Mouse (Mus musculus) A20 (cell line): ENCODE data around the gene Baz1b.
"Not testable (repeated sequence)": the region's sequence is repeated elsewhere in the genome, so short reads cannot be mapped to it uniquely, and the experiment has no call there.

ENCODE experiments used
- DNase-seq: peaks from one replicate; pipeline ENCODE4 v3.0.0-alpha.2; 2011; ENCODE audit warnings: low read depth, low spot score

The Baz1b gene

DNA sequence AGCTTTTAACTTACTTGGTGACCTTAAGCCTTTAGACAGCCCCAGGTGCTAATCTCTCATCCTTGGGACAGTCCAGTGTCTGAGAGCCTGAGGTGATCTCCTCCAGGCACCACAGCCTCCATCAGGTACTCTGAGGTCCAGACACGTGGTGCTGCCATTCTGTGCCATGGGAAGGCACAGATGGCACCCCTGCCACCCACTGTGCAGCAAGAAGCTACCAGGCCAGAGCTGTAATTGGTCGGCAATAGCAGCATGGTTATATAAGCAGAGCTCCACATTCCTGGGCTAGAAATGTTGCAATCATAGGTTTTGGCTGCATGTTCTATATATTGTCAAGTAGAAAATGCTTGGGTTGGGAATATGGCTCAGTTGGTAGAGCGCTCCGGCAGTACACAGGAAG lies 8.1 kb upstream of the Baz1b start:
- DNase-seq, result no peak

DNA sequence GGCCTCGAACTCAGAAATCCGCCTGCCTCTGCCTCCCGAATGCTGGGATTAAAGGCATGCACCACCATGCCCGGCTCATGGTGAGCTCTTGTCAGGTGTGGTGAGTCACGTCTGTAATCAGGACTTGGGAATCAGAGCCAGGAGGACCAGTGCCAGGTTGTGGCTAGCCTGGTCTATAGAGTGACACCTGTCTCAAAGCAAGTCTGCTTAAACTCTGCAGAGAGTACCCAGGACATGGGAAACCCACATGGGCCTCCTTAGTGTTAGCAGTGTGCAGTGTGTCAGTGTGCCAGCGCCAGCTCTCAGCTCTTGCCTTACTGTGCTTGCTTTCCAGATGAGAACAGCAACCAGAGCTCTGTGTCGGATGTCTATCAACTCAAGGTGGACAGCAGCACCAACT lies 7.4 kb upstream of the Baz1b start:
- no peak for DNase-seq

DNA sequence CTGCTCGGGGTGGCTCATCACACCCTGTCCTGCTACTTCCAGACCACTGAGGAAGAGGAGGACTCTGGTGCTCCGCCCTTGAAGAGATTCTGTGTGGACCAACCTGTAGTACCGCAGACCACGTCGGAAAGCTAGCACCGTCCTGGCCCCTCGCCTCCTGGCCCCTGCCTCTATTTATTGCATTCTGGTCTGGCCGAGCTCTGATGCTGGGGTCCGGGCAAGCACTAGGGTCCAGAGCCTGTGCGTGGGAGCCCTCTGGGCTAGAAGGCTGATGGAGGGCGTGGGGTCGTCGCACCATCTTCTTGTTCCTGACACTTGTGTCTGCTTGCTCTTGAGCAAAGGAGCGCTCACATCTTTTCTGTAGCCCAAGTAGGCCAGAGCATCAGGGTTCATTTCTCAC lies 6.3 kb upstream of the Baz1b start:
- no peak for DNase-seq

DNA sequence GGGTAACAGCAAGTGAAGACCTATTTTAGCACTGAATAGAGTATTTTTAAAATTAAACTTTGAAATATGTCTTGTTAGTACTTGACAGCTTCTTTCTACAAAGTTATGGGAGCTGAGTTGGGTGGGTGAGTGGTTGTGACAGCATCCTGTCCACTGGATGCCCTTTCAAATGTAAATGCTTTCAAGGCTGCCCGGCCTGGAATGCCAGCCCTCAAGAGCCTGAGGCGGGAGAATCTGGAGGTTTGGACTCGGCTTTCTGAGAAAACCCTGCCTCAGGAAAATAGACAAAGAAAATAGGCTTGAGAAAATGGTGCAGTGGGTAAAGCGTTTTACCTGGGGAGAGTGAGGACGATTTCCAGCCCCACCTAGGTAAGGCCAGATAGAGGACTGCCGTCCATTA lies 5.3 kb upstream of the Baz1b start:
- DNase-seq, result no peak

DNA sequence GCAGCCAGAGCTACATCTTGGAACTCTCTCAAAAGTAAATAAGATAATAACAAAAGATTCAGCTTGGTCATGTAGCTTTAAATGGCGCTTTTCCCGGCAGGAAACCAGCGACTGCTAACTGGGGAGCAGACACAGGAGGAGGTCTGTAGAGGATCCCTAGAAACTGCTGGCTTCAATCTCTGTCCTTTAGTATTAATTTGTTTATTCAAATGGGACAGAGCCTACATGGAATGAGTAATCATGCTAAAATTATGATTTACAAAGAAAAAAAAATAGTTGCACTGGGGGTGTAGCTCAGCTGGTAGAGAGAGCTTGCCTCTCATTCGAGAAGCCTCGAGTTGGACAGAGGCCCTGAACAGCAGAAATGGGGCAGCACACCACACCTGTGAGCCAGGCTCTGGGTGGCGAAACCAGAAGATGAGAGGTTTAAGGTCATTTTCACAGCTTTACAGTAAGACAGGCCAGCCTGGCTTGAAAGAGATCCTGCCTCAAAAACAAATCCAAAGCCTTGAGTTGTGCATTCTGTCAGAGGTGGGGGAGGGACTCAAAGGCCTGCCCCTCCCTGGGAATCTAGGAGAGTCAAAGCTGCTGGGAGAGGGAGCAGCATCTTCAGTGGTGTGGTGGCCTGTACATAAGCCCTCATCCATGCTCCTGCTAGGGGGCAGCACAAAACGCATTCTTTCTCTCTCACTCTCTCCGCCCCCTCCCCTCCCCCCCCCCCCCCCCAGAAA lies 3.8 kb upstream of the Baz1b start:
- peak; percentile 80 for DNase-seq

DNA sequence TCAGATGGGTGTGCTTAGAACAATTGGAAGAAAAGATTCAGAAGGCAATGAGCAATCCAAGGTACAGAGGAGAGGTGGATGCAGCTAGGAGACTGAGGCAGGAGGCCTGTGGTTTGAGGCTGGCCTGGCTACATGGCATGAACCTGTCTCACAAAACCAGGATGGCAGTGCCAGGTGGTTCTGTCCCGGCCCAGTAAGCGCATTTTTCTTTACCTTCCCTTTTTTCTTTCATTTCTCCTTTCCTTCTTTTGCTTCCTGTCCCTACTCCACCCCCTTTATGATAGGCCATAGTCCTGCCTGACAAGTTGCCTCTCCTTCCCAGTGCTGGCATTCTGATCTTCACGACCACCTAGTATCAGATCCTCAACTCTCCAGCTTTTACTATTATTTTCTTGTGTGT lies 2.0 kb upstream of the Baz1b start:
- DNase-seq, result peak; percentile 53

DNA sequence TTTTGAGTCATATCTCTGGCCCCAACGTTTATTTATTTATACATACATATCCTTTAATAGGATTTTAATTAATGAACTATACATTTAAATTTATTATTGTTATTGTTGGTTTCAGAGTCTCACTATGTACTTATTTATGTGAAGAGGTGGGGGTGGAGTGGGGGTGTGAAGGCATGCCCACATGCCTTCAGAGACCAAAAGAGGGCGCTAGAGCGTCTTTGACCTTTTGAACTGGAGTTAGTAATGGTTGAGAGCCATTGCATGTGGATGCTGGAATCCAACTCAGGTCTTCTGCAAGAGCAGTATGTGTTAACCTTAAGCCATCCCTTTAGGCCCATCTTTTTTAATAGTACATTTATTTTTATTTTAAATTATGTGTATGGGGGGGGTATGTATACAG lies 1.5 kb upstream of the Baz1b start:
- DNase-seq, result peak; percentile 89

DNA sequence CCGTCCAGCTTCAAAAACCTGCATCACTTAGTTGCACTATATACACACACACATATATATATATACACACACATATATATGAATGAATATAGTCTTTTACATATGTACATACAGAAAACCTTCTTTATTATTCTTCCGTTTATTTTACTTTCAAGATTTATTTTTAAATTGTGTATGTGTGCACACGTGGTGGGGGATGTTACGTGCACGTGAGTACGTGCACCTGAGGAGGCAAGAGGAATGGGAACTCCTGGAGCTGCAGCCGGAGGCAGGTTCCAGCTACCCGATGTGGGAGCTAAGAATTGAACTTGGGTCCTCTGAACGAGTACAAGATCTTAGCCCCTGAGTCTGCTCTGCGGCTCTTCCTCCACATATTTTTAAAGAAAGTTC lies 838 bp upstream of the Baz1b start:
- DNase-seq, result no peak

DNA sequence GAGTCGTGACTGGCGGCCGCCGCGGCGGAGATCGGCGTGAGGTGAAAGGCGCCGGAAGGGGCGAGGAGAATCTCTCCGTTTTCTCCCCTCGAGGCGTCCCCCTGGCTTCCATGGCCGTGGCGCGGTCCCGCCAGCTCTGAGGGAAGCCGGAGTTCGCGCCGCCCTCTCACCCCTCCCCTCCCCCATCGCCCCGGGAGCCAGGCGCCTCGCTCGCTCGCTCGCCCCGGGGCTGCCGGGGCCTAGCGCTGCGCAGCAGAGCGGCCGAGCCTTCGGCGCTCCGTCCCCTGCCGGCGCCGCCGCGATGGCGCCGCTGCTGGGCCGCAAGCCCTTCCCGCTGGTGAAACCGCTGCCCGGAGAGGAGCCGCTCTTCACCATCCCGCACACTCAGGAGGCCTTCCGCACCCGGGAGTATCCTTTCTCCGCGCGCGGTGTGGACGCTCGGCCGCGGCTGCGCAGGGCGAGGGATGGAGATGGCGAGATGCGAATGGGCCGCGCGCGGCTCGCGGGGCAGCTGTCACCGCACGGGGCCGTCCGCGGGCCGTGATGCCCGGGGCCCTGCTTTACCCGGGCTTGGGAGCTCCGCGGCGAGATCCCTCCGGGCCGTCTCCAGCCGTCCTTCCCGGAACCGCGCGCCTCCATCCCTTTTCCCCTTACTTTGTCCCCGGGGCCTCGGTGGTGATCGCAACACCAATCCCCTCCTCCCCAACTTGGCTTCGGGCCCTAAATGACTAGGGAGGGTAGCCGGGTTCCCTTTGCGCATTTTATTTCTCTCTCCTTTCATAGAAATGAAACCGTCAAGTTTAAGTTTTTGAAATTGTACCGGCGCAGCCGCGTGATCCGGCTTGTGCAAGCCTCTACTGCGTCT lies 517 bp downstream of the Baz1b start:
- no peak for DNase-seq

DNA sequence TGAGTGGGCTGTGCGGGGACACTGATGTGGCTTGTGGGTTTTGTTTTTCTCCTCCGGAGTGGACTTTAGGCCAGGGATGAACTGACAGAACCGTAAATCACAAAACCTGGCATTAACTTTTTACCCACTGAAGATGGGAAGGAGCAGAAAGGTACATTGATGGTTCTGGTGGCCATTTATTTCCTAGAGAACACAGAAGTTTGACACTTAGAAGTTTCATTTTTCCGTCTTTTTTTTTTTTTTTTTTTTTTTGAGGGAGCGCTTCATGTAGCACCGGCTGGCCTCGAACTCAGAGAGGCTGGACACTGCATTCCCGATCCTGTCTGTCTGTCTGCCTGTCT lies 1.1 kb downstream of the Baz1b start:
- DNase-seq, result peak; percentile 53

DNA sequence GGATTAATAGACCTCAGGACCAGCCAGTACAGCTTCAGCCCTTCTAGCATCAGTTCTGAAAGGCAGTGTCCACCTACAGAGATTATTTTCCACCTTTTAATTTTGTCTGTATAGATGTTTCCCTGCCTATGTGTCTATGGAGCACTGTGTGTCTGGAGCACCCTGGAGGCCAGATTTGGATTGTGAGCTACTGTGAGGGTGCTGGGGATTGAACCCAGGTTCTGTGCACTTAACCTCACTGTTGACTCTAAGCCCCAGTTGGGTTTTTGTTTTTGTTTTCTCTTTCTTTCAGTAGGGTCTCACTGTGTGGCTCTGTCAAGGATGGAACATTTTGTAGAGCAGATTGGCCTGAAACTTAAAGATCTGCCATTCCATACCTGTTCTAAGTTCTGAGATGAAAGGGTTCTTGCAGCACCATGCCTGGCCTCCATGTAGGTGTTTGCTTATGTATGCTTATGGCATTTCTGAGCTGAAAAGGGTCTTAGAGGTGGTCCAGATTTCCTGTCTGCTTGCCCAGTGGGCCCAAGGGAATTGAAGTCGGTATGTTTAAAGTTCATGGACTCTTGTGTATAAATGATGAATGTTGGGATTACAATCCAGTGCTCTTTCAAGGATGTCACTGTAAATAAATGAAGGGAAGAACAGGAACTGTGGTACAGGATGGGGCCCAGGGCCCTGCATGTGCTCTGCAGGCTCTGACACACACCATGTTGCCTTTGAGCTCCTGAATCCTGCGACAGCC lies 2.4 kb downstream of the Baz1b start:
- peak; percentile 22 for DNase-seq

DNA sequence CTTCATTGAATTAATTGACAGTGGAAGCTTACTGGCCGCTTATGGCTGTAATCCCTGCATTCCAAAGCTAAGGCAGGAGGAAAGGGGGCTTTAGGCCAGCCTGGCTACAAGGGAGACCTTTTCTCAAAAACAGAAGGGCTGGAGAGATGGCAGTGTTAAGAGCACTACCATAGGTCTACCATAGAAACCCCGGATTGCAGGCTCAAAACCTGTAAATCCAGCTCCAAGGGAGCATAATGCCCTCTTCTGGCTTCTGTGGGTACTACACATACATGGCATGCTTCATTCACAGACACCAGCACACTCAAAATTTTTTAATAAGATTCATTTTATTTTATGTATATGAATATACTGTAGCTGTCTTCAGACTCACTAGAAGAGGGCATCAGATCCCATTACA lies 4.6 kb downstream of the Baz1b start:
- DNase-seq, result peak; percentile 80

DNA sequence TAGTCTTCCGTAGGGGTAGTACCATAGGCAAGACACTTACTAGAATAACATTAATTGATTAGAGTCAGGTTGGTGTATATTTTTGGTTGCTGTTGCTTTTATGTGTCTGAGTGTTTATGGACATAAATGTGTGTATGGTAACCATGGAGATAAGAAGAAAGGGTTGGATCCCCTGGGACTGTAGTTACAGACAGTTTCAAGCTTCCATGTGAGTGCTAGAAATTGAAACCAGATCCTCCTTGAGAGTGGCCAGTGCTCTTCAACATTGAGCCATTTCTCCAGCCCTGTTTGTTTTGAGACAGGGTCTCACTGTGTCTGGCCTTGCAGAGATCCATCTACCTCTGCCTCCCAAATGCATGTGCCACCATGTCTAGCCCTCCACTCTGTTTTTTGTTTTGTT lies 5.4 kb downstream of the Baz1b start:
- no peak for DNase-seq

DNA sequence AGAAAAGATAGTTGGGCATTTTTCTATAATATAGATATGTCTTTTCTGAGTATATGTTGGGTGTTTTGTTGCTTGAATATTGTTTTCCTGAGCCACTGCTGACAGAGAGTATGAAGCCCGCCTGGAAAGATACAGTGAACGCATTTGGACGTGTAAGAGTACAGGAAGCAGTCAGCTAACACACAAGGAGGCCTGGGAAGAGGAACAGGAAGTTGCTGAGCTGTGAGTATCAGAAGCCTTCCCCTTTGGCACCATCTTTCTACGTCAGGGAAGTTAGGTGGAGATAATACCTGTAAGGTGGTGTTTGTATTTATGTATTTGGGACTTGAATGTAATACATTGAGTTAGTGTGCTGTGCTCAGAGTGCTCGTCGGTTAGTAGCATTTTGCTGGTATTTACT lies 9.3 kb downstream of the Baz1b start:
- no peak for DNase-seq

DNA sequence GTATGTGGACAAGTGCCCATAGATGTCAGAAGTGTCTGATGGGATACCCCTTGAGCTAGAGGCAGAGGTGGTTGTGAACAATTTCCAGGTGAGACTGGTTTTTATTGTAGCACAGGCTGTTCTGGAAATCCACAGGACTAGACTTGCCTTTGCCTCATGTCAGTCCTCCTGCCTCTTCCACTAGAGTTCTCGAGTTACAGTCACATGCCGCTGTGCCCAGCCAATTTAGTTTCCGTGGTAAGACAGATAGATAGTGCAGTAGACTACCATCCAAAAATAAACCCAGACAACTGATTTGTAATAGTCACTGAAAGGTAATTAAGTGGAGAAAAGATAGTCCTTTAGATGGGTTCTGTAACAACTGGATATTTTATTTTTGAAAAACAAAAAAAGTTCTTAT lies 15.7 kb downstream of the Baz1b start:
- no peak for DNase-seq

DNA sequence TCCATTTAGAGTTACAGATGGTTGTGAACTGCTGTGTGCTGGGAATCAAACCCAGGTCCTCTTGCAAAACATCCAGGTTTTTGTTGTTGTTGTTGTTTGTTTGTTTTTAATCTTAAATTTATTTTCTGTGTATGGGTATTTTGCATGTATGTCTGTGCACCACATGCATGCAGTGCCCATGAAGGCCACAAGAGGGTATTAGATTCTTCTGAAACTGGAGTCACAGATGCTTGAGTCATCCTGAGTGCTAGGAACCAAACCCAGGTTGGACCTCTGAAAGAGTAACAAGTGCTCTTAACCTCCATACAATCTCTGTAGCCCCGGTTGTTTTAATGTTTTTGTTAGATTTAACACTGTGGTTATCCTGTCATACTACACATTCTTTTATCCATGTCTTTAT lies 21.1 kb downstream of the Baz1b start:
- DNase-seq, result peak; percentile 41

DNA sequence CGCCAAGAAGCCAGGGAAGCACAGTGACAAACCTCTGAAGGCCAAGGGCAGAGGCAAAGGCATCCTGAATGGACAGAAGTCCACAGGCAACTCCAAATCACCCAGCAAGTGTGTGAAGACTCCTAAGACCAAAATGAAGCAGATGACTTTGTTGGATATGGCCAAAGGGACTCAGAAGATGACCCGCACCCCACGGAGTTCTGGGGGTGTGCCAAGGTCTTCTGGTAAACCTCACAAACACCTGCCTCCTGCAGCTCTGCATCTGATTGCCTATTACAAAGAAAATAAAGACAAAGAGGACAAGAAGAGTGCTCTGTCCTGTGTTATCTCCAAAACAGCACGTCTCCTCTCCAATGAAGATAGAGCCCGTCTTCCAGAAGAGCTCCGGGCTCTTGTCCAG lies 29.8 kb downstream of the Baz1b start:
- DNase-seq, result no peak

DNA sequence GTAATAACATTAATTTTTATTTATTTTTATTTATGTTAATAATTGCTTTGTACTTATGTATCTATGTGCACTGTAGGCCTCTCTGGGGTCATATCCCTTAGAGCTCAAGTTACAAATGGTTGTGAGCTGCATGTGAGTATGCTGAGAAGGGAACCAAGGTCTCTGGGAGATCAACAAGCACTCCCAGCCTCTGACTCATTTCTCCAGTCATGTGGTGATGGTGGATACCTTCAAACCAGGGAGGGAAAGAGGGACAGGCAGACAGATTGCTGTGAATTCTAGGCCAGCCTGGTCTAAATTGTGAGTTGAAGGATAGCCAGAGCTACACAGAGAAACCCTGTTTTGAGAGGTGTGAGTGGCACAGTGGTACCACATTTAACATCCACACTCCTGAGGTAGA lies 33.9 kb downstream of the Baz1b start:
- DNase-seq, result no peak

DNA sequence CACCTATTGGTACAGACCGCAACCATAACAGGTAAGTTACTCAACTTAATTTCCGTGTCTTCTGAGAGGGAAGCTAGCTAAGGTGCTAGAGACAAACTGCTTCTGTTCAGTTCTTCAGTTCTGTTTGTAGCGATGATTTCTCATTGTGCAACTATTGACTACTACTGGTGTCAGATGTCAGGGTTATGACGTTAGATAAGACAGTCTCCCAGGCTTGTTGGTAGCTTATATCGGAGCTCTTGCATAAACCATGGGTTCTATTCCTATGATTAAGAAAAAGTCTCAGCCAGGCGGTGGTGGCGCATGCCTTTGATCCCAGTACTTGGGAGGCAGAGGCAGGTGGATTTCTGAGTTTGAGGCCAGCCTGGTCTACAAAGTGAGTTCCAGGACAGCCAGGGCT lies 35.0 kb downstream of the Baz1b start:
- DNase-seq, result no peak

DNA sequence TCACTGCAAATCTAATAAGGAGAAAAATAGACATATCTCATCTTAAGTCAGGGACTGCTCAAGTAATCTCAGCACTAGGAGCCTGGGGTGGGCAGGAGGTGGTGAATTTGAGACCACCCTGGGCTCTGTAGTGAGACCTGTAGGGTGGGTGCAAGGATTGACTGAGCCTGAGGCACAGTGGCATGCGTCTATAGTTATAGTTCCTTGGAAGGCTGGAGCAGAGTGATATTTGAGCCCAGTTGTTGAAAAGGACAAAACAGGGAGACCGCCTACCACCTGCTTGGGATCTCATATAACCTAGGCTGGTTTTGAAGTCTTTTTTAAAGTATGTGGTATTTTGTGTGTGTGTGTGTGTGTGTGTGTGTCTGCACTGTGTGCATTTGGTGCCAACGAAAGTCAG lies 37.1 kb downstream of the Baz1b start:
- DNase-seq, result no peak

DNA sequence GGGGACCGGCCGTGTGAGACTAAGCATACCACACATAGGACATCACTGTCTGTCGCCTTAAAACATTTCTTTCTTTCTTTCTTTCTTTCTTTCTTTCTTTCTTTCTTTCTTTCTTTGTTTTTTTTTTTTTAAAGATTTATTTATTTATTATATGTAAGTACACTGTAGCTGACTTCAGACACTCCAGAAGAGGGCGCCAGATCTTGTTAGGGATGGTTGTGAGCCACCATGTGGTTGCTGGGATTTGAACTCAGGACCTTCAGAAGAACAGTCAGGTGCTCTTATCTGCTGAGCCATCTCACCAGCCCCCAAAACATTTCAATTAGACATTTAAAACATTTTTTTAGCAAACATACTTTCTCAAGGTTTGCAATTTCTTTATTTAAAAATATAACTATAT lies 38.8 kb downstream of the Baz1b start:
- not testable (repeated sequence) for DNase-seq

DNA sequence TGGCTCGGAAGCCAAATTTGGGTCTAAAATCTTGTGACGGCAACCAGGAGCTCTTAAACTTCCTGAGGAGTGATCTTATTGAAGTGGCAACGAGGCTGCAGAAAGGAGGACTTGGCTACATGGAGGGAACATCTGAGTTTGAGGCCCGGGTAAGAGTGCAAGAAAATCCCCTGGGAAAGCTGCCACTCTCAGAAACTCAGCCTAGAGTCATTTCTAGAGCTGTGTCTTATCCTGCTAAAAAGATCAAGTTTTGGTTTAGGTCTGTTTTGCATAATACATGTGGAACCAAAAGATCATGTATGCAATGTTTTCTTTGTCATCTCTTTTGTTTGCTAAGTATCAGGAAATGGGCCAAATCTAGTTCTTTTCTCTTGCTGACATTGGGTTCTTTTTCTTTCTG lies 43.1 kb downstream of the Baz1b start:
- DNase-seq, result no peak
